Mouse (Mus musculus) neural tube, embryonic 12.5 days (tissue): Measurements from ENCODE around the gene Klk14. TPM values are rescaled to one million over a fixed set of nuclear protein-coding genes. Genes with fewer than 3 reads are reported as not detected.
"Not testable (repeated sequence)": the region's sequence is repeated elsewhere in the genome, so short reads cannot be mapped to it uniquely, and the experiment has no call there.

Experiments used
- ATAC-seq: fragments of 200-750 bp; cut with Nextera tagmentation; 2 replicates; pipeline ENCODE4 v1.8.0; 2017; ENCODE audit warnings: low read depth, mild to moderate bottlenecking, moderate TSS enrichment, moderate library complexity; ENCODE audit not compliant: low FRiP score
- H3K27ac ChIP-seq: fragments of 300-500 bp; sonication (generic); 2 replicates; pipeline ENCODE4 v1.5.1; 2016
- H3K27me3 ChIP-seq: fragments of 300-500 bp; sonication (generic); replicated peaks from 2 replicates; pipeline ENCODE4 v1.6.1; 2016; ENCODE audit warnings: mild to moderate bottlenecking
- H3K36me3 ChIP-seq: fragments of 300-500 bp; sonication (generic); 2 replicates; pipeline ENCODE4 v1.6.1; 2016; ENCODE audit warnings: mild to moderate bottlenecking
- H3K4me1 ChIP-seq: fragments of 300-500 bp; sonication (generic); 2 replicates; pipeline ENCODE4 v1.6.1; 2016
- H3K4me2 ChIP-seq: fragments of 300-500 bp; sonication (generic); replicated peaks from 2 replicates; pipeline ENCODE4 v1.6.1; 2016; ENCODE audit warnings: mild to moderate bottlenecking
- H3K4me3 ChIP-seq: fragments of 300-500 bp; sonication (generic); 2 replicates; pipeline ENCODE4 v1.5.1; 2016
- H3K9ac ChIP-seq: fragments of 300-500 bp; sonication (generic); 2 replicates; pipeline ENCODE4 v1.6.1; 2016; ENCODE audit warnings: mild to moderate bottlenecking
- H3K9me3 ChIP-seq: fragments of 300-500 bp; sonication (generic); 2 replicates; pipeline ENCODE4 v1.6.1; 2016; ENCODE audit warnings: mild to moderate bottlenecking
- WGBS: fragments of 180-500 bp; shearing (Covaris S2); methylation state at CpG from one replicate; pipeline ENCODE4 v1.1.7; 2016; 5-methylcytosine and 5-hydroxymethylcytosine counted together
- polyA plus RNA-seq: library from polyadenylated mRNA; unstranded; fragments of >200 nt; fragmentation: Nextera tagmentation; extraction: Ambion mirVana; gene quantifications from 2 replicates; pipeline ENCODE4 v1.2.1, GENCODE M21; 2016

Klk14 gene
- polyA plus RNA-seq, 1 experiment from 2014 or later, result not detected

GRCm38 (mm10) chr7:43672581-43673260 is 17.5 kb upstream of the Klk14 start:
- H3K9ac ChIP-seq, result peak overlapping the region; percentile 67
- WGBS, result 18% methylated on average over 10 of the region's 10 CpGs
- H3K27ac ChIP-seq, result no peak overlapping the region
- peak; percentile 31; the same call in 1 of the 2 replicates for ATAC-seq
- peak overlapping the region; percentile 75 for H3K4me2 ChIP-seq
- H3K36me3 ChIP-seq, result peaks cover 32% of the 10 kb centered on the region
- peaks cover 8% of the 10 kb centered on the region for H3K4me1 ChIP-seq
- no peaks in the 10 kb centered on the region for H3K27me3 ChIP-seq
- no peaks in the 10 kb centered on the region; the same call in 1 of the 2 replicates for H3K9me3 ChIP-seq
- H3K4me3 ChIP-seq, result peak overlapping the region; percentile 61

- H3K27ac ChIP-seq, result no peak overlapping the region
- H3K4me3 ChIP-seq, result no peak overlapping the region
- no peaks in the 10 kb centered on the region; the same call in 1 of the 2 replicates for H3K9me3 ChIP-seq
- no peak overlapping the region for H3K9ac ChIP-seq
- 93% methylated on average over 32 of the region's 32 CpGs for WGBS
- peaks cover 8% of the 10 kb centered on the region for H3K4me1 ChIP-seq
- H3K4me2 ChIP-seq, result no peak overlapping the region
- no peaks in the 10 kb centered on the region for H3K27me3 ChIP-seq
- peaks cover 39% of the 10 kb centered on the region for H3K36me3 ChIP-seq
- no peak for ATAC-seq
Observed at GRCm38 (mm10) chr7:43675091-43675490, 15.1 kb upstream of the Klk14 start.

GRCm38 (mm10) chr7:43678517-43678916 is 11.7 kb upstream of the Klk14 start:
- no peak overlapping the region for H3K4me3 ChIP-seq
- H3K4me1 ChIP-seq, result no peaks in the 10 kb centered on the region
- H3K9me3 ChIP-seq, result no peaks in the 10 kb centered on the region; the same call in 1 of the 2 replicates
- no peak for ATAC-seq
- H3K27me3 ChIP-seq, result no peaks in the 10 kb centered on the region
- no peak overlapping the region for H3K4me2 ChIP-seq
- H3K9ac ChIP-seq, result no peak overlapping the region
- H3K27ac ChIP-seq, result no peak overlapping the region
- peaks cover 39% of the 10 kb centered on the region for H3K36me3 ChIP-seq

GRCm38 (mm10) chr7:43680960-43681359 is 9.3 kb upstream of the Klk14 start:
- Histone ChIP-seq H3K4me2 (no peak overlapping the region), H3K4me3 (no peak overlapping the region), H3K9ac (no peak overlapping the region), H3K9me3 (no peaks in the 10 kb centered on the region; the same call in 1 of the 2 replicates), H3K27ac (no peak overlapping the region), H3K27me3 (no peaks in the 10 kb centered on the region), H3K36me3 (peaks cover 25% of the 10 kb centered on the region), H3K4me1 (no peaks in the 10 kb centered on the region)
- 20% methylated on average over 5 of the region's 5 CpGs for WGBS
- ATAC-seq, result 0 out of 2 replicates have a peak, but pooled peaks have one; percentile 19

GRCm38 (mm10) chr7:43682511-43682910 is 7.7 kb upstream of the Klk14 start:
- ATAC-seq, H3K9ac ChIP-seq, H3K4me2 ChIP-seq, H3K27me3 ChIP-seq, H3K27ac ChIP-seq, H3K9me3 ChIP-seq, H3K4me3 ChIP-seq, H3K4me1 ChIP-seq, H3K36me3 ChIP-seq: not testable (repeated sequence)
- 22% methylated on average over 1 of the region's 1 CpGs for WGBS

GRCm38 (mm10) chr7:43685088-43685487 is 5.1 kb upstream of the Klk14 start:
- no peak overlapping the region for H3K9ac ChIP-seq
- no peak for ATAC-seq
- no peaks in the 10 kb centered on the region for H3K4me1 ChIP-seq
- H3K36me3 ChIP-seq, result no peaks in the 10 kb centered on the region
- no peak overlapping the region for H3K4me3 ChIP-seq
- no peaks in the 10 kb centered on the region for H3K27me3 ChIP-seq
- H3K4me2 ChIP-seq, result no peak overlapping the region
- no peak overlapping the region for H3K27ac ChIP-seq
- no peaks in the 10 kb centered on the region for H3K9me3 ChIP-seq
- WGBS, result 82% methylated on average over 7 of the region's 7 CpGs

- peaks cover 3% of the 10 kb centered on the region; the same call in 1 of the 2 replicates for H3K4me1 ChIP-seq
- no peak overlapping the region for H3K4me3 ChIP-seq
- no peaks in the 10 kb centered on the region for H3K36me3 ChIP-seq
- ATAC-seq, result no peak
- no peak overlapping the region for H3K4me2 ChIP-seq
- H3K9me3 ChIP-seq, result no peaks in the 10 kb centered on the region
- WGBS, result 90% methylated on average over 3 of the region's 3 CpGs
- H3K27me3 ChIP-seq, result no peaks in the 10 kb centered on the region
- H3K27ac ChIP-seq, result no peak overlapping the region
- no peak overlapping the region for H3K9ac ChIP-seq
Observed at GRCm38 (mm10) chr7:43710031-43710430, 19.8 kb downstream of the Klk14 start.

- no peaks in the 10 kb centered on the region for H3K9me3 ChIP-seq
- ATAC-seq, result no peak
- H3K4me2 ChIP-seq, result peak within 1 kb of the TSS; percentile 34
- H3K4me3 ChIP-seq, result no peak within 1 kb of the TSS
- no peaks in the 10 kb centered on the region for H3K36me3 ChIP-seq
- no peaks in the 10 kb centered on the region for H3K27me3 ChIP-seq
- peaks cover 3% of the 10 kb centered on the region; the same call in 1 of the 2 replicates for H3K4me1 ChIP-seq
- no peak within 1 kb of the TSS for H3K9ac ChIP-seq
- 62% methylated on average over 4 of the region's 4 CpGs for WGBS
- H3K27ac ChIP-seq, result no peak within 1 kb of the TSS
Observed at GRCm38 (mm10) chr7:43712267-43712666, 22.0 kb downstream of the Klk14 start, which contains the start of gene Klk13. Gene Klk13 (plus strand): TSS chr7:43712567.

GRCm38 (mm10) chr7:43712917-43713316 is 22.7 kb downstream of the Klk14 start:
- ATAC-seq, result no peak
- Histone ChIP-seq H3K4me1 (peaks cover 3% of the 10 kb centered on the region; the same call in 1 of the 2 replicates), H3K27me3 (no peaks in the 10 kb centered on the region), H3K9ac (no peak overlapping the region), H3K9me3 (no peaks in the 10 kb centered on the region), H3K4me2 (peak overlapping the region; percentile 34), H3K27ac (no peak overlapping the region), H3K36me3 (no peaks in the 10 kb centered on the region), H3K4me3 (no peak overlapping the region)
- WGBS, result 5% methylated on average over 9 of the region's 9 CpGs

GRCm38 (mm10) chr7:43713741-43714351 is 23.6 kb downstream of the Klk14 start:
- H3K4me2 ChIP-seq, result peak overlapping the region; percentile 25; the same call in 1 of the 2 replicates
- 6% methylated on average over 14 of the region's 19 CpGs for WGBS
- H3K27ac ChIP-seq, result no peak overlapping the region
- H3K4me1 ChIP-seq, result peaks cover 3% of the 10 kb centered on the region; the same call in 1 of the 2 replicates
- no peaks in the 10 kb centered on the region for H3K27me3 ChIP-seq
- ATAC-seq, result no peak
- H3K9ac ChIP-seq, result no peak overlapping the region
- no peaks in the 10 kb centered on the region for H3K36me3 ChIP-seq
- H3K9me3 ChIP-seq, result no peaks in the 10 kb centered on the region
- H3K4me3 ChIP-seq, result no peak overlapping the region
